Mouse (Mus musculus) spleen, adult 2 months (tissue): ENCODE data around the gene Prrx1. TPM values are rescaled to one million over a fixed set of nuclear protein-coding genes. Genes with fewer than 3 reads are reported as not detected.

Source experiments
- DNase-seq, 2 experiments: peaks; one replicate each; pipeline versions ENCODE4 v3.0.0 to v3.0.0-alpha.2; 2012 to 2021; ENCODE audit warnings: low spot score in 2 of 2, low read depth in 1 of 2
- H3K27ac ChIP-seq: fragments of 200-500 bp; 2 replicates; pipeline ENCODE4 v1.5.1; 2012; ENCODE audit warnings: low read length, inconsistent platforms; ENCODE audit not compliant: insufficient read depth
- H3K27me3 ChIP-seq: fragments of 200-500 bp; 2 replicates; pipeline ENCODE4 v1.6.1; 2012; ENCODE audit warnings: mild to moderate bottlenecking, moderate library complexity, low read length, inconsistent platforms; ENCODE audit not compliant: control insufficient read depth, insufficient read depth
- H3K36me3 ChIP-seq: fragments of 200-500 bp; 2 replicates; pipeline ENCODE4 v1.6.1; 2012; ENCODE audit warnings: mild to moderate bottlenecking, low read length, inconsistent platforms; ENCODE audit not compliant: control insufficient read depth, insufficient read depth
- H3K4me1 ChIP-seq: fragments of 200-500 bp; 2 replicates; pipeline ENCODE4 v1.6.1; 2011; ENCODE audit warnings: inconsistent platforms; ENCODE audit not compliant: control insufficient read depth, insufficient read depth, insufficient read length
- H3K4me3 ChIP-seq: fragments of 200-500 bp; 2 replicates; pipeline ENCODE4 v1.5.1; 2011; ENCODE audit warnings: mild to moderate bottlenecking, inconsistent platforms; ENCODE audit not compliant: insufficient read depth, insufficient read length; ENCODE audit errors: extremely low read depth
- CTCF ChIP-seq: fragments of 200-500 bp; IDR thresholded peaks from 2 replicates; pipeline ENCODE4 v1.5.1; 2011; ENCODE audit warnings: mild to moderate bottlenecking, inconsistent platforms; ENCODE audit not compliant: insufficient read depth, insufficient read length, insufficient replicate concordance; ENCODE audit errors: extremely low read depth
- POLR2A ChIP-seq: fragments of 200-500 bp; IDR thresholded peaks from 2 replicates; pipeline ENCODE4 v1.6.1; 2011; ENCODE audit warnings: low read depth, low read length, inconsistent platforms
- WGBS: fragments of 180-500 bp; shearing (Covaris S2); methylation state at CpG from one replicate; pipeline ENCODE4 v1.1.7; 2018; 5-methylcytosine and 5-hydroxymethylcytosine counted together
- polyA plus RNA-seq: library from polyadenylated mRNA; depleted of rRNA; stranded (reverse); fragments of >200 nt; gene quantifications from 2 replicates; pipeline ENCODE4 v1.2.3, GENCODE M21; 2012

Prrx1 gene
- polyA plus RNA-seq, 1 experiment, result 1.7 TPM

- no peaks in the 10 kb centered on the region for H3K27me3 ChIP-seq
- H3K4me1 ChIP-seq, result no peaks in the 10 kb centered on the region
- H3K36me3 ChIP-seq, result no peaks in the 10 kb centered on the region
- DNase-seq, result no peak
- 75% methylated on average over 4 of the region's 4 CpGs for WGBS
- H3K4me3 ChIP-seq, result no peak overlapping the region
- H3K27ac ChIP-seq, result no peak overlapping the region
- TF ChIP-seq CTCF (no peak), POLR2A (no peak)
Measured at GRCm38 (mm10) chr1:163356167-163356566, 42.7 kb upstream of the Prrx1 start.

DNA sequence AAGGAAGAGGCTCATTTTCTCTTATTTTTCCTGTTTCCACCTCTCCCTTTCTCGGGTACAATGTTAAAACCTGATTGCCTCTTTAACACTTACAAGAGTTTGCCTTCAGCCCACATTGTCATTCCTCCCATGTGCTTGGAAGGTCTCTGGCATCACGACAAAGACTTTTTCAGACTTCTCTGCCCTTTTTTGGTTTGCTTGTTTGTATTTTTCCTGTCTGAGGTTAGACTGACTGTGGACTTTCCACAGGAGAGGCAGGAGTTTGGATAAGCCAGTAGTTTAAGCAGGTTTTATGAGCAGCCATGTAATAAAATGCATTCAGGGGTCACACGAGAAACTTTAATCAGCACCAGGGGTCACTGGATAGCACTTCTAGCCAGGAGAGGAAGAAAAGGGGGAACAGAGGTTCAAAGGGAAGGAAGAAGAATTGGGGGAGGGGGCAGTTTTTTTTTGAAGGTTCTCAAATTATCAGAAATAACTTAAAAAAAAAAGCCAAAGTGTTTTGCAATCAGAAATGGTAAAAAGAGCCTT lies 42.2 kb upstream of the Prrx1 start:
- no peak overlapping the region for H3K27ac ChIP-seq
- WGBS, result 41% methylated on average over 3 of the region's 3 CpGs
- H3K27me3 ChIP-seq, result no peaks in the 10 kb centered on the region
- no peak overlapping the region for H3K4me3 ChIP-seq
- TF ChIP-seq POLR2A (no peak), CTCF (no peak)
- DNase-seq, result no peak
- no peaks in the 10 kb centered on the region for H3K36me3 ChIP-seq
- H3K4me1 ChIP-seq, result no peaks in the 10 kb centered on the region

DNA sequence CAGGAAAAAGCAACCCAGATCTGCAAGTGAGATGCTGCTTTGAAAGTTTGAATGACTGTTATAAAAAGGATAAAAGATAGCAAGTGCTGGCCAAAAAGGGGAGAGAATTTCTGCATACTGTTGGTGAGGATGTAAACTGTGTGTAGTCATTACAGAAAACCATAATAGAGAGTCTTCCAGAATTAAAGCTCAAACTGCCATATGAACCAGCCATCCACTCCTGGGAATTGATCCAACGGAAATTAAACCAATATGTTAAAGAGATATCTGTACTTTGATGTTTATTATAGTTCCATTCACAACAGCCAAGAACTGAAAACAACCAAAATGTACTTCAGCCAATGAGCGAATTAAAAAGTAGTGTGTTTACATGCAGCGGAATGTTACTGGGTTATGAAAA lies 37.5 kb upstream of the Prrx1 start:
- Histone ChIP-seq H3K27me3 (no peaks in the 10 kb centered on the region), H3K4me1 (no peaks in the 10 kb centered on the region), H3K36me3 (no peaks in the 10 kb centered on the region), H3K27ac (no peak overlapping the region), H3K4me3 (no peak overlapping the region)
- WGBS, result 86% methylated on average over 3 of the region's 3 CpGs
- TF ChIP-seq CTCF, result no peak
- DNase-seq, result no peak

- DNase-seq, result no peak
- Histone ChIP-seq H3K4me1 (no peaks in the 10 kb centered on the region), H3K36me3 (no peaks in the 10 kb centered on the region), H3K27ac (no peak overlapping the region), H3K4me3 (no peak overlapping the region), H3K27me3 (no peaks in the 10 kb centered on the region)
- TF ChIP-seq CTCF (no peak), POLR2A (no peak)
- WGBS, result 81% methylated on average over 5 of the region's 5 CpGs
Measured at GRCm38 (mm10) chr1:163345541-163345940, 32.0 kb upstream of the Prrx1 start.

DNA sequence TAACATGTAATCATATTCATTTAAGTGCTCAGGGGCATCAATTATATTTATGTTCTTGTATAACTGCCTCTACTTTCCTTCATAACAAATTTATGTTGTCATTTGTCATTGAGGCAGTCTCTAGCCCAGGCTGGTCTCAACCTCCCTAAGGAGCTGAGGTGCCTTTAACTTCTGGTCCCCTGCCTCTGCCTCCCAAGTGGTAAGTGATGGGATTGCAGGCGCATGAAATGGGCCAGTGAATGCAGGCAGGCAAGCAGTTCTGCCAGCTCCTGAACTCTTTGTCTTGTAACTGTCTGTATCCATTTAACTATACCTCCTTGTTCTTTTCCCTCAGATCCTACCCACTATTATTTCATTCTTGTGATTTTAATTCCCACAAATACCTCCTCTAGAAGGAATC lies 31.4 kb upstream of the Prrx1 start:
- TF ChIP-seq POLR2A, result no peak
- TF ChIP-seq CTCF, result no peak
- Histone ChIP-seq H3K36me3 (no peaks in the 10 kb centered on the region), H3K4me1 (no peaks in the 10 kb centered on the region), H3K27me3 (no peaks in the 10 kb centered on the region), H3K4me3 (no peak overlapping the region), H3K27ac (no peak overlapping the region)
- no peak for DNase-seq
- WGBS, result 67% methylated on average over 1 of the region's 1 CpGs

GRCm38 (mm10) chr1:163339219-163339561 lies 25.7 kb upstream of the Prrx1 start:
- WGBS, result 86% methylated on average over 3 of the region's 3 CpGs
- TF ChIP-seq POLR2A, result no peak
- no peaks in the 10 kb centered on the region for H3K4me1 ChIP-seq
- no peak overlapping the region for H3K27ac ChIP-seq
- DNase-seq, result no peak
- H3K4me3 ChIP-seq, result no peak overlapping the region
- no peaks in the 10 kb centered on the region for H3K27me3 ChIP-seq
- no peaks in the 10 kb centered on the region for H3K36me3 ChIP-seq

DNA sequence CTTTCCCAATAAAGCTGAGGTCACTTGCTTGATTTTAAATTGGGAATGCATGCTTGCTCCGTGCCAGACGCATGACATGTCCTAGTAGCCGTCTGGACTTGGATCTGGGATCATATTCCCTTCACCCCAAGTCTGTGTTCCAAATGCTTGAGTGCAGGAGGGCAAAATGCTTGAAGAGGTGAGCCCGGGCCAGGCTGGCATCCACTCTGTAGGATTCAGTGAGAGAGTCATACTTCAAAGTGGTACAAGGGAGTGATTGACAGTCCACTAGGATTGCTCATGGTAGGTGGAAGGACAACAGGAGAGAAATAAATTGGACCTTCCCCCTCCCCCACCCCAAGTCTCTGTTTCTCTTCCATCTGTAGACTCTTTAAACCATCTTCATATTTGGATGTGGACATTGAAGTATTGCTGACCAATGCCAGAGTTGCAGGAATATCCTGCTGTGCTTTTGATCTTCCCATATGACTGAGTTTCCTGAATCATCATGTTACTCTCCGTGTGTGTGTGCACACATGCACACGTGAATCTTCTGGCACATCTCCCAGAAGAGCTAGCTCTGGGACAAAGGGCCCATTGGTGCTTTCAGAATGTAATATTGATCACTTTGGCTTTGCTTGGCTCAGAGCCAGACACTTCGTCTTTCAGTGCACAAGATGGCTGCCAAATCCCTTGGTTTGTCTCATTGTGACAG lies 25.2 kb upstream of the Prrx1 start:
- Histone ChIP-seq H3K27me3 (no peaks in the 10 kb centered on the region), H3K36me3 (no peaks in the 10 kb centered on the region), H3K27ac (no peak overlapping the region), H3K4me3 (no peak overlapping the region), H3K4me1 (no peaks in the 10 kb centered on the region)
- TF ChIP-seq POLR2A (no peak), CTCF (no peak)
- 86% methylated on average over 7 of the region's 7 CpGs for WGBS
- no peak for DNase-seq
